Mouse (Mus musculus) liver, embryonic 14.5 days (tissue): Measurements from ENCODE around the gene Dock11.

ENCODE experiments used
- CTCF ChIP-seq: IDR thresholded peaks from 2 replicates; pipeline ENCODE4 v1.5.1; 2016; ENCODE audit warnings: antibody characterized with exemption, low read depth, control low read depth
- EP300 ChIP-seq: IDR thresholded peaks from 2 replicates; pipeline ENCODE4 v1.6.1; 2016; ENCODE audit warnings: antibody characterized with exemption, low read depth

DNA sequence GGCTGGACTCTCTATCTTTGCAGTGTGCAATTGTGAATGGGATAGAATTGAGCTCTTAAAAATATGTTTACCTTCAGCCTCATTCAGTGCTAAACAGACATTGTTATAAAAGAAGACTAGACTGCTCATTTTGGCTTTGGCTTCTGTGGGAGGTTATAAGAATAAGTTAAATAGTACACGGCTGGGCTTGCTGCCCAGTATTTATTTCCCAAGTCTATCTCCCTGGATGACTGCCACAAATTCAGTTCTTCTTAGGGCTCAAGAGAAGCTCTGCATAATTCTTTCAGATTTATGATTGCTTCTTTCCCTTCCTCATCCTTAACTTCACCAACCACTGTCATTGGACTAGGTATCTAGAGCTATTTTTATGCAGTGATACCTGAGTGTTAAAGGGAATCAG, 158.8 kb downstream of the Dock11 start:
- TF ChIP-seq CTCF (no peak), EP300 (no peak)
